Mouse (Mus musculus): ENCODE data around the gene AI481877.

DNA sequence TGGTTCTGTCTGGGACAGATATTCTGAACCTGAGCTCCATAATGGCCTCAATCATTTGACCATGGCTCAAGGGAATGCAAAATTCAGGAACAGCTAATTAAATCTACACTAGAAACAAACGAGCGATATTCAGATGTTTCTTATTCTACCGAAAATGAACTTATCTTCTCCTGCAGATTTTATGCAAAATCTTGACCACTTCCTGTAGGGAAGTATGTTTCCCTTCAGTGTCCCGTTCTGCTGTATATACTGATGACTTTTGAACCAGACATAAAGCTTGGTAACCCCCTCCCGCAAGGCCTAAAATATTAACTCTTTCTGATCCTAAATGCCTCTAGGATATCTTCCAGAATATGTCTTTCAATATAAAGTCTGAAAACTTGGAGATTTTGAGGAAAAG lies 12.1 kb upstream of the AI481877 start:
- no peak for TF ChIP-seq CTCF (conservative IDR thresholded peaks at IDR 0.05; ENCODE audit: low read length)
- no peak for TF ChIP-seq NANOG (IDR thresholded peaks at IDR 0.05; ENCODE audit: borderline replicate concordance, low read length)
